Mouse (Mus musculus): ENCODE results near the gene Lin54. TPM values are rescaled to one million over a fixed set of nuclear protein-coding genes. Genes with fewer than 3 reads are reported as not detected.
"Not testable (repeated sequence)": the region's sequence is repeated elsewhere in the genome, so short reads cannot be mapped to it uniquely, and the experiment has no call there.

Lin54 gene
- polyA plus RNA-seq, 1 experiment: 12.1 TPM

- H3K27ac ChIP-seq (ENCODE audit: insufficient read depth, low read depth, low read length): peak overlapping the region; percentile 33
- peaks cover 25% of the 10 kb centered on the region for H3K4me1 ChIP-seq (ENCODE audit: control insufficient read depth, insufficient read depth, low read length)
- TF ChIP-seq POLR2A (IDR thresholded peaks at IDR 0.05; ENCODE audit: borderline replicate concordance, low read depth, low read length) (no peak), CTCF (IDR thresholded peaks at IDR 0.05; ENCODE audit: low read depth, low read length) (no peak)
- peak overlapping the region; percentile 70 for H3K4me3 ChIP-seq (ENCODE audit: insufficient read depth, low read length)
Observed at GRCm38 (mm10) chr5:100428734-100429343, 71.6 kb downstream of the Lin54 start.

- no peak for TF ChIP-seq CTCF (IDR thresholded peaks at IDR 0.05; ENCODE audit: low read depth, low read length)
- no peak for TF ChIP-seq POLR2A (IDR thresholded peaks at IDR 0.05; ENCODE audit: borderline replicate concordance, low read depth, low read length)
- Histone ChIP-seq H3K4me1 (ENCODE audit: control insufficient read depth, insufficient read depth, low read length) (peaks cover 30% of the 10 kb centered on the region), H3K4me3 (ENCODE audit: insufficient read depth, low read length) (peak overlapping the region; percentile 60), H3K27ac (ENCODE audit: insufficient read depth, low read depth, low read length) (no peak overlapping the region)
Observed at GRCm38 (mm10) chr5:100428031-100428733, 72.3 kb downstream of the Lin54 start.

- no peak overlapping the region for H3K27ac ChIP-seq (ENCODE audit: insufficient read depth, low read depth, low read length)
- peaks cover 34% of the 10 kb centered on the region for H3K4me1 ChIP-seq (ENCODE audit: control insufficient read depth, insufficient read depth, low read length)
- TF ChIP-seq CTCF (IDR thresholded peaks at IDR 0.05; ENCODE audit: low read depth, low read length) (no peak), POLR2A (IDR thresholded peaks at IDR 0.05; ENCODE audit: borderline replicate concordance, low read depth, low read length) (no peak)
- peak overlapping the region; percentile 60 for H3K4me3 ChIP-seq (ENCODE audit: insufficient read depth, low read length)
Observed at GRCm38 (mm10) chr5:100427276-100427675, 73.2 kb downstream of the Lin54 start.

- H3K27ac ChIP-seq (ENCODE audit: insufficient read depth, low read depth, low read length); H3K4me3 ChIP-seq (ENCODE audit: insufficient read depth, low read length): not testable (repeated sequence)
- peaks cover 32% of the 10 kb centered on the region for H3K4me1 ChIP-seq (ENCODE audit: control insufficient read depth, insufficient read depth, low read length)
Observed at GRCm38 (mm10) chr5:100425823-100426222, 74.6 kb downstream of the Lin54 start.

GRCm38 (mm10) chr5:100424252-100424651 lies 76.2 kb downstream of the Lin54 start:
- Histone ChIP-seq H3K27ac (ENCODE audit: insufficient read depth, low read depth, low read length) (no peak overlapping the region), H3K4me1 (ENCODE audit: control insufficient read depth, insufficient read depth, low read length) (peaks cover 33% of the 10 kb centered on the region), H3K4me3 (ENCODE audit: insufficient read depth, low read length) (no peak overlapping the region)
- TF ChIP-seq CTCF (IDR thresholded peaks at IDR 0.05; ENCODE audit: low read depth, low read length) (no peak), POLR2A (IDR thresholded peaks at IDR 0.05; ENCODE audit: borderline replicate concordance, low read depth, low read length) (no peak)

GRCm38 (mm10) chr5:100423626-100424025 lies 76.8 kb downstream of the Lin54 start:
- Histone ChIP-seq H3K4me3 (ENCODE audit: insufficient read depth, low read length) (no peak overlapping the region), H3K27ac (ENCODE audit: insufficient read depth, low read depth, low read length) (no peak overlapping the region), H3K4me1 (ENCODE audit: control insufficient read depth, insufficient read depth, low read length) (peaks cover 33% of the 10 kb centered on the region)
- no peak for TF ChIP-seq CTCF (IDR thresholded peaks at IDR 0.05; ENCODE audit: low read depth, low read length)
- TF ChIP-seq POLR2A (IDR thresholded peaks at IDR 0.05; ENCODE audit: borderline replicate concordance, low read depth, low read length): no peak

- Histone ChIP-seq H3K4me3 (ENCODE audit: insufficient read depth, low read length) (no peak overlapping the region), H3K4me1 (ENCODE audit: control insufficient read depth, insufficient read depth, low read length) (peaks cover 22% of the 10 kb centered on the region), H3K27ac (ENCODE audit: insufficient read depth, low read depth, low read length) (no peak overlapping the region)
- TF ChIP-seq CTCF (IDR thresholded peaks at IDR 0.05; ENCODE audit: low read depth, low read length): no peak
- no peak for TF ChIP-seq POLR2A (IDR thresholded peaks at IDR 0.05; ENCODE audit: borderline replicate concordance, low read depth, low read length)
Observed at GRCm38 (mm10) chr5:100418861-100419260, 81.6 kb downstream of the Lin54 start.

GRCm38 (mm10) chr5:100418077-100418476 lies 82.4 kb downstream of the Lin54 start:
- H3K4me1 ChIP-seq (ENCODE audit: control insufficient read depth, insufficient read depth, low read length): peaks cover 21% of the 10 kb centered on the region
- TF ChIP-seq POLR2A (IDR thresholded peaks at IDR 0.05; ENCODE audit: borderline replicate concordance, low read depth, low read length): no peak
- no peak for TF ChIP-seq CTCF (IDR thresholded peaks at IDR 0.05; ENCODE audit: low read depth, low read length)
- H3K4me3 ChIP-seq (ENCODE audit: insufficient read depth, low read length): no peak overlapping the region
- no peak overlapping the region for H3K27ac ChIP-seq (ENCODE audit: insufficient read depth, low read depth, low read length)

- Histone ChIP-seq H3K4me3 (ENCODE audit: insufficient read depth, low read length) (peak within 1 kb of the TSS; percentile 73), H3K27ac (ENCODE audit: insufficient read depth, low read depth, low read length) (peak within 1 kb of the TSS; percentile 73), H3K4me1 (ENCODE audit: control insufficient read depth, insufficient read depth, low read length) (peaks cover 20% of the 10 kb centered on the region)
- TF ChIP-seq CTCF (IDR thresholded peaks at IDR 0.05; ENCODE audit: low read depth, low read length) (no peak), POLR2A (IDR thresholded peaks at IDR 0.05; ENCODE audit: borderline replicate concordance, low read depth, low read length) (no peak; the same call in 1 of the 2 replicates)
Observed at GRCm38 (mm10) chr5:100415761-100416590, 84.5 kb downstream of the Lin54 start, which contains the start of gene Sec31a. Gene Sec31a, minus strand, starts transcription at chr5:100416234.

Data from bone marrow macrophage, adult 2 months (primary cell).